Mouse (Mus musculus) heart, postnatal 4 days (tissue): ENCODE data around the gene Olfr1418. TPM values are rescaled to one million over a fixed set of nuclear protein-coding genes. Genes with fewer than 3 reads are reported as not detected.

Experiments used
- DNase-seq: peaks from one replicate; pipeline ENCODE4 v3.0.0; 2021
- total RNA-seq, 2 experiments: library from RNA; stranded (reverse); gene quantifications; 2 replicates each; pipeline ENCODE4 v1.2.3; 2021

Gene Olfr1418
- total RNA-seq, 2 experiments from 2014 or later = not detected

DNA sequence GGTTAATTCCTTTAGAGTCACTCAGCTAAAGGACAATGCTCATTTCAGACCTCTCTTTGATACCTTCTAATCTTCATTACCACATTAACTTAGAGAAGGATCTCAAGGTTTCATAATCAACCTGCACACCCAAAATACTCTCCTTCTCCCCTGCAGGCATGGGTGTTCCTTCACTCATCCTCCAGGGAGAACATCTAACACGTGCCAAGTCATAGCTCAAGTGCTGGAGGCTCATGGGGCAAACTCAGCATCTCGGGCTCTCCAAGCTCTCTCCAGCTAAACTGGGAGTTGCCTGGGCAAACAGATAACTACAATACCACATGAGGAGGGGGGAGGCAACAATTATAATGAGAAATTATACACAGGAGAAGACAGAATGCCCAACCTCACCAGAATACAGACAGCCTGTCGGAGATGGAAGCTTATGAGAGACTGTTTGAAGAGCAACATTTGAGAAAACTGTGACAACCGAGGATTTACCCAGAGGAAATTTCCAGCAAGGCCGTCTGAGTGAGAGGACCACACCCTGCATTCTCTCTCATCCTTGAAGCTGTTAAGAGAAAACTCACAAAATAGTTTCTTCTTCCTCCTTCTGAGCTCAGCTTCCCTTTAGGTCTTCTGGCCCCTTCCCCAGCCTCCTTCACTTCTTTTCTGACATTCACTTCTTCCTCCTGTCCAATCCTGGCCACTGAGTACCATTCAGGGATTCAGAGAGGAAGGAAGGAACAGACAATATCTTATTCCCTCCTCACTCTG, 50.7 kb downstream of the Olfr1418 start:
- no peak for DNase-seq

DNA sequence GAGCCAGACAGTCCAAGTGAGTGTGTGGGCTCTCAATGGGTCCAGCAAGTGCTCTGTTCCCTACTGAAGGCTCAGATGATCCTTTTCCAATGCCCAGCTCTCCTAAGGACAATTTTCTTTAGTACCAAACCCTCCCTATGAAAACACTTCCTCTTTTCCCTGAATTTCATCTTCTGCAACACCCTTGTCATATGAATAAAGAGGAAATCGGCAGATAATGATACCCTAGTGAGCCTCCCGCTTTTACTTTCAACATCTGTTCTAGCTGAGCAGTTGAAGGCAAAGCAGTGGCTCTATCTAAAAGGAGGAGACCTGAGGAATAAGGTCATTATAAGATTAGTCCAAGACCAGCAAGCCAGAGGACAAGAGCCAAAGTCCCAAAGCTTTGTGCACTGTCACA, 52.4 kb downstream of the Olfr1418 start:
- no peak for DNase-seq

DNA sequence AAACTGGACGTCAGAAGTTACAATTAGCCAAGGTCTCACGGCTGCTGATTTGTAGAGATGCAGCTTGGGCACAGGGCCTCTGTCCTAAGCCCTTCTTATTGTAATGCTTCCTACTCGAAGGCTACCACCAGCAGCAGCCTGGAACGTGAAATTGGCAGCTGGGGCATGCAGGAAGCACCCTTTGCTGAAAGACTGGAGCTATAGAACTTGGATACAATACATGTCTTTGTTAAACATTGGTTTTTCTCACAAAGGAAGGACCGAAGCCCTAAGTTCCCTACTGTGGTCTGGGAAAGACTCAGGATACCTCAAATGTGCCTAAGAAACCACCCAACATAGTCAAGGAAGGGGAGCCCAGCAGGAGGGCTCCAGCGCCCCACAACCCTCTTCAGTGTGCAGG, 53.0 kb downstream of the Olfr1418 start:
- DNase-seq = no peak

- no peak for DNase-seq
These were observed 53.6 kb downstream of the Olfr1418 start for GRCm38 (mm10) chr19:11807251-11807650.

- DNase-seq = no peak
These were observed 56.4 kb downstream of the Olfr1418 start for GRCm38 (mm10) chr19:11804423-11804822.

Other genes with a start within 250 kb of the Olfr1418 start
- under 1 TPM; 0.36 to 0.38 TPM for gene Ms4a2, start 237.3 kb downstream of the Olfr1418 start, total RNA-seq
- gene Ms4a3, start 220.2 kb downstream of the Olfr1418 start, total RNA-seq = not detected
- not detected for gene Oosp2, start 200.5 kb downstream of the Olfr1418 start, total RNA-seq
- not detected for gene Oosp1, start 169.9 kb downstream of the Olfr1418 start, total RNA-seq
- not detected for gene Oosp3, start 164.0 kb downstream of the Olfr1418 start, total RNA-seq
- not detected for gene Gif, start 113.5 kb downstream of the Olfr1418 start, total RNA-seq
- gene Mrpl16, start 90.7 kb downstream of the Olfr1418 start, total RNA-seq = 10 to 100 TPM; 88.3 to 89.9 TPM
- 1 to 10 TPM; 5.4 to 6.1 TPM for gene Stx3, start 41.7 kb downstream of the Olfr1418 start, total RNA-seq
- gene Olfr1417, start 21.8 kb downstream of the Olfr1418 start, total RNA-seq = not detected
- gene Olfr1419, start 14.0 kb upstream of the Olfr1418 start, total RNA-seq = not detected
- not detected for gene Olfr1420, start 25.5 kb upstream of the Olfr1418 start, total RNA-seq
- gene Patl1, start 51.3 kb upstream of the Olfr1418 start, total RNA-seq = 10 to 100 TPM; 37.0 to 41.5 TPM
- gene Osbp, start 104.9 kb upstream of the Olfr1418 start, total RNA-seq = 10 to 100 TPM; 69.5 to 71.2 TPM
- not detected for gene Olfr1423, start 180.3 kb upstream of the Olfr1418 start, total RNA-seq
- not detected for gene Olfr1424, start 201.6 kb upstream of the Olfr1418 start, total RNA-seq
- gene Olfr1425, start 216.7 kb upstream of the Olfr1418 start, total RNA-seq = not detected
- not detected for gene Olfr1426, start 230.9 kb upstream of the Olfr1418 start, total RNA-seq
- gene Olfr1427, start 242.3 kb upstream of the Olfr1418 start, total RNA-seq = not detected